8 mouse cellular contexts compared by ENCODE assay signal in the genomic region with DNA sequence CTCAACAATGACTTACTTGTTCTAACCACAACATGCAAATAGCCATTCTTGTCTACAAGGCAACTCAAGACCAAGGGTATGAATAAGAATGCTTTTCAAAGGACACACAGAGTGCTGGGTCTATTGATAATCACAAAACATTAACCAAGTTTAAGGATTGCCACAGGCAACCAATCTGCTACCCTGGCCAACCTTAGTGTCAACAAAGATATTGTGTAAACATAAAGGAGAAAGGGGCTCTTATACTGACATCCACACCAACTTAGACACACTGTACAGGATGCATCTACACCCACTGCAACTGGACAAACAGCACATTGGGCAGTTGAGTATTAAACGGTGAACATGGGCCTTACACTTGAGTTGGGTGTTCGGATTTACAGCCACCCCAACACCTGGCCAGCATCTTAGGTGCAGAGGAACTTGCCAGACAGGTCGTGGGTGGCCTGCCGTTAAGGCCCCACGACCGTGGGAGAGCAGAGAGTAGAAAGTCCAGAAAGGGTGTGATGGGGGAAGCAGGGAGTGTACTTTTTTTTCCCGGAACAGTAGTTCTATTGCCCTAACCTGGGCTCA. TPM values are rescaled to one million over a fixed set of nuclear protein-coding genes. Genes with fewer than 3 reads are reported as not detected.
DNase-seq lines count a peak whose midpoint lies in the region; ATAC-seq and TF ChIP-seq lines count a peak whose summit lies in the region.

No protein-coding gene starts in this region.

- H3K36me3 ChIP-seq in neural tube, embryonic 11.5 days (ENCODE audit: control insufficient read depth, insufficient read depth, low read length), result no peaks in the 10 kb centered on the region
- H3K36me3 ChIP-seq in limb, embryonic 13.5 days, result no peaks in the 10 kb centered on the region
- H3K36me3 ChIP-seq in small intestine, adult 2 months (ENCODE audit: control insufficient read depth, insufficient read depth, low read length), result no peaks in the 10 kb centered on the region

- H3K4me2 ChIP-seq in neural tube, embryonic 11.5 days (ENCODE audit: low read depth), result peak overlapping the region; percentile 69
- peak overlapping the region; percentile 91 for H3K4me2 ChIP-seq in limb, embryonic 13.5 days (replicated peaks)

- TF ChIP-seq CTCF in embryonic fibroblast, embryonic 13.5 days (IDR thresholded peaks at IDR 0.05; ENCODE audit: borderline replicate concordance, insufficient read depth, low read length), result no peak
- TF ChIP-seq CTCF in small intestine, adult 2 months (IDR thresholded peaks at IDR 0.05; ENCODE audit: extremely low read depth, insufficient read length, insufficient replicate concordance, low read depth, low read length), result no peak

- peaks cover 10% of the 10 kb centered on the region for H3K4me1 ChIP-seq in neural tube, embryonic 11.5 days (ENCODE audit: control insufficient read depth, insufficient read depth, low read length)
- H3K4me1 ChIP-seq in embryonic fibroblast, embryonic 13.5 days (ENCODE audit: control insufficient read depth, insufficient read depth, low read length), result no peaks in the 10 kb centered on the region
- peaks cover 36% of the 10 kb centered on the region for H3K4me1 ChIP-seq in limb, embryonic 13.5 days
- peaks cover 3% of the 10 kb centered on the region; the same call in 1 of the 2 replicates for H3K4me1 ChIP-seq in small intestine, adult 2 months (ENCODE audit: control insufficient read depth, insufficient read depth, insufficient read length, low read length)

- H3K9me3 ChIP-seq in neural tube, embryonic 11.5 days (ENCODE audit: control insufficient read depth, low read length), result no peaks in the 10 kb centered on the region
- H3K9me3 ChIP-seq in limb, embryonic 13.5 days, result no peaks in the 10 kb centered on the region

- peak overlapping the region; percentile 98 for H3K27ac ChIP-seq in neural tube, embryonic 11.5 days (ENCODE audit: low read depth, low read length)
- H3K27ac ChIP-seq in embryonic fibroblast, embryonic 13.5 days (ENCODE audit: insufficient read depth, low read length), result no peak overlapping the region
- peak overlapping the region; percentile 97 for H3K27ac ChIP-seq in limb, embryonic 13.5 days
- no peak overlapping the region for H3K27ac ChIP-seq in small intestine, adult 2 months (ENCODE audit: insufficient read depth, low read depth, low read length)

- 33% methylated on average over 7 of the region's 7 CpGs for WGBS in neural tube, embryonic 11.5 days
- 16% methylated on average over 7 of the region's 7 CpGs for WGBS in limb, embryonic 13.5 days
- WGBS in small intestine, adult 2 months, result 14% methylated on average over 7 of the region's 7 CpGs

- ATAC-seq in neural tube, embryonic 11.5 days (ENCODE audit: insufficient read depth, low FRiP score, low TSS enrichment), result 0 out of 2 replicates have a peak, but pooled peaks have one; percentile 6
- ATAC-seq in limb, embryonic 13.5 days (ENCODE audit: low FRiP score, low read depth), result 0 out of 2 replicates have a peak, but pooled peaks have one; percentile 8
- ATAC-seq in erythroid progenitor cell, adult 5-6 weeks (replicated peaks; ENCODE audit: low FRiP score, poor library complexity, severe bottlenecking), result no peak

- H3K4me3 ChIP-seq in neural tube, embryonic 11.5 days (ENCODE audit: low read depth, low read length), result peak overlapping the region; percentile 80
- peak overlapping the region; percentile 56 for H3K4me3 ChIP-seq in embryonic fibroblast, embryonic 13.5 days (ENCODE audit: insufficient read depth, low read length)
- H3K4me3 ChIP-seq in limb, embryonic 13.5 days, result peak overlapping the region; percentile 65
- H3K4me3 ChIP-seq in small intestine, adult 2 months (ENCODE audit: low read depth, low read length), result peak overlapping the region; percentile 76

- H3K27me3 ChIP-seq in neural tube, embryonic 11.5 days (ENCODE audit: control insufficient read depth, insufficient read depth, low read length), result no peaks in the 10 kb centered on the region
- no peaks in the 10 kb centered on the region for H3K27me3 ChIP-seq in limb, embryonic 13.5 days
- no peaks in the 10 kb centered on the region for H3K27me3 ChIP-seq in small intestine, adult 2 months (ENCODE audit: control insufficient read depth, insufficient read depth, low read length)

- DNase-seq in neural tube, embryonic 11.5 days (ENCODE audit: low spot score), result no peak
- DNase-seq in neural tube, embryonic 10.5 days (ENCODE audit: extremely low spot score, low spot score), result no peak
- no peak for DNase-seq in left cerebral cortex, adult 9 months (ENCODE audit: low spot score in 2 of 2)
- DNase-seq in ovary, postnatal 14 days (ENCODE audit: low spot score), result no peak

- no peak for TF ChIP-seq POLR2A in embryonic fibroblast, embryonic 13.5 days (IDR thresholded peaks at IDR 0.05; ENCODE audit: low read depth, low read length)
- TF ChIP-seq POLR2A in small intestine, adult 2 months (IDR thresholded peaks at IDR 0.05; ENCODE audit: low read depth, low read length), result no peak

- H3K9ac ChIP-seq in neural tube, embryonic 11.5 days (ENCODE audit: low read length), result peak overlapping the region; percentile 99
- H3K9ac ChIP-seq in limb, embryonic 13.5 days, result peak overlapping the region; percentile 97

RNA-seq across cellular contexts. Expression of a gene that starts 0.5 kb away (rescaled TPM):
- 50.2 and 52.9 TPM in 2 replicates for polyA plus RNA-seq in neural tube, embryonic 11.5 days (2014; fragmentation: Nextera tagmentation; extraction: Ambion mirVana)
- 16.0 and 18.8 TPM in 2 replicates for polyA plus RNA-seq in embryonic fibroblast, embryonic 13.5 days (2011; ENCODE audit: insufficient read length, low read depth, missing spikeins)
- 38.6 and 40.3 TPM in 2 replicates for polyA plus RNA-seq in limb, embryonic 13.5 days (2015; fragmentation: Nextera tagmentation; extraction: Ambion mirVana)
- polyA plus RNA-seq in small intestine, adult 2 months (2012; rRNA removed), result 4.5 and 4.9 TPM in 2 replicates
- 6.1 and 7.5 TPM in 2 replicates for total RNA-seq in erythroid progenitor cell, adult 5-6 weeks (2015; ENCODE audit: low replicate concordance)
- total RNA-seq in erythroid progenitor cell, adult 5-6 weeks (2017; ENCODE audit: low replicate concordance), result 6.0 and 7.3 TPM in 2 replicates

Comparison
In these comparisons a context has a peak if more than half of its experiments do, and no peak if none do; other contexts are left out.
1. H3K27ac ChIP-seq: peak in neural tube, embryonic 11.5 days (single experiment) and limb, embryonic 13.5 days (single experiment); none in embryonic fibroblast, embryonic 13.5 days (single experiment) and small intestine, adult 2 months (single experiment).
2. Peak in every context shown above with its lines, with median percentiles within 50 percentile points of each other: H3K4me3 ChIP-seq.